Mouse (Mus musculus) MEL (cell line): ENCODE data around the gene Rab11fip5. TPM values are rescaled to one million over a fixed set of nuclear protein-coding genes. Genes with fewer than 3 reads are reported as not detected.

ENCODE experiments used
- DNase-seq: peaks from one replicate; pipeline ENCODE4 v3.0.0; 2011; ENCODE audit warnings: low read depth, low spot score
- H3K27ac ChIP-seq: 2 replicates; pipeline ENCODE4 v1.5.1; 2012; ENCODE audit warnings: low read depth, mild to moderate bottlenecking, control low read depth, low read length, moderate library complexity; ENCODE audit not compliant: control insufficient read depth
- H3K27me3 ChIP-seq, 2 experiments: fragments of 150-350 bp in 1 of 2; sonication (generic) in 1 of 2; 2 replicates each; pipeline ENCODE4 v1.6.1; 2012; ENCODE audit warnings: low read length in 2 of 2, mild to moderate bottlenecking in 2 of 2, improper control_type of control experiment in 1 of 2, moderate library complexity in 1 of 2; ENCODE audit not compliant: insufficient read depth in 2 of 2, control insufficient read depth in 1 of 2
- H3K36me3 ChIP-seq, 2 experiments: 2 replicates each; pipeline ENCODE4 v1.6.1; 2012 to 2014; ENCODE audit warnings: low read length in 2 of 2, improper control_type of control experiment in 1 of 2, inconsistent platforms in 1 of 2, mild to moderate bottlenecking in 1 of 2; ENCODE audit not compliant: insufficient read depth in 2 of 2, control insufficient read depth in 1 of 2
- H3K4me1 ChIP-seq, 2 experiments: fragments of 150-350 bp in 1 of 2; sonication (generic) in 1 of 2; 2 replicates each; pipeline ENCODE4 v1.6.1; 2012; ENCODE audit warnings: low read length in 2 of 2, improper control_type of control experiment in 1 of 2, mild to moderate bottlenecking in 1 of 2; ENCODE audit not compliant: insufficient read depth in 2 of 2, control insufficient read depth in 1 of 2
- H3K4me3 ChIP-seq, 2 experiments: fragments of 150-350 bp in 1 of 2; sonication (generic) in 1 of 2; 2 replicates each; pipeline ENCODE4 v1.5.1; 2012; ENCODE audit warnings: low read depth in 2 of 2, low read length in 2 of 2, mild to moderate bottlenecking in 2 of 2, moderate library complexity in 2 of 2, control low read depth in 1 of 2, improper control_type of control experiment in 1 of 2; ENCODE audit not compliant: control insufficient read depth in 1 of 2, insufficient read depth in 1 of 2
- H3K79me2 ChIP-seq: 2 replicates; pipeline ENCODE4 v1.6.1; 2012; ENCODE audit warnings: mild to moderate bottlenecking, low read length, moderate library complexity; ENCODE audit not compliant: control insufficient read depth, poor library complexity, insufficient read depth
- H3K9ac ChIP-seq: 2 replicates; pipeline ENCODE4 v1.6.1; 2012; ENCODE audit warnings: low read depth, mild to moderate bottlenecking, control low read depth, low read length, moderate library complexity; ENCODE audit not compliant: control insufficient read depth, poor library complexity, severe bottlenecking
- H3K9me3 ChIP-seq: fragments of 150-350 bp; sonication (generic); replicated peaks from 2 replicates; pipeline ENCODE4 v1.6.1; 2012; ENCODE audit warnings: mild to moderate bottlenecking, low read length, improper control_type of control experiment, moderate library complexity; ENCODE audit not compliant: insufficient read depth
- BHLHE40 ChIP-seq: IDR thresholded peaks from 2 replicates; pipeline ENCODE4 v1.6.1; 2012; ENCODE audit warnings: low read depth, mild to moderate bottlenecking, inconsistent platforms, low read length, improper control_type of control experiment, borderline replicate concordance
- CHD2 ChIP-seq: IDR thresholded peaks from 2 replicates; pipeline ENCODE4 v1.6.1; 2011; ENCODE audit warnings: low read length, improper control_type of control experiment
- CTCF ChIP-seq, 3 experiments: IDR thresholded peaks in 2 of 3; conservative IDR thresholded peaks in 1 of 3; 2 replicates each; pipeline ENCODE4 v1.5.1; 2011 to 2012; ENCODE audit warnings: low read length in 3 of 3, low read depth in 2 of 3, mild to moderate bottlenecking in 2 of 3, improper control_type of control experiment in 1 of 3, inconsistent platforms in 1 of 3, mixed read lengths in 1 of 3, moderate library complexity in 1 of 3; ENCODE audit not compliant: control insufficient read depth in 1 of 3, insufficient read depth in 1 of 3, poor library complexity in 1 of 3, severe bottlenecking in 1 of 3
- ELF1 ChIP-seq: IDR thresholded peaks from 2 replicates; pipeline ENCODE4 v1.6.1; 2014; ENCODE audit warnings: low read depth, mild to moderate bottlenecking, inconsistent platforms, low read length, improper control_type of control experiment, moderate library complexity
- EP300 ChIP-seq, 2 experiments: IDR thresholded peaks; 2 replicates each; pipeline ENCODE4 v1.6.1; 2011; ENCODE audit warnings: improper control_type of control experiment in 2 of 2, low read length in 2 of 2, low read depth in 1 of 2, mild to moderate bottlenecking in 1 of 2
- JUND ChIP-seq: IDR thresholded peaks from 2 replicates; pipeline ENCODE4 v1.6.1; 2011; ENCODE audit warnings: low read depth, mild to moderate bottlenecking, improper control_type of control experiment, low read length
- MAX ChIP-seq: IDR thresholded peaks from 2 replicates; pipeline ENCODE4 v1.6.1; 2011; ENCODE audit warnings: low read length, improper control_type of control experiment
- MAZ ChIP-seq: IDR thresholded peaks from 2 replicates; pipeline ENCODE4 v1.6.1; 2012; ENCODE audit warnings: low read depth, mild to moderate bottlenecking, inconsistent platforms, low read length, improper control_type of control experiment
- MEF2A ChIP-seq: IDR thresholded peaks from 2 replicates; pipeline ENCODE4 v1.6.1; 2014; ENCODE audit warnings: low read depth, mild to moderate bottlenecking, inconsistent platforms, low read length, improper control_type of control experiment; ENCODE audit not compliant: poor library complexity, insufficient replicate concordance, severe bottlenecking; ENCODE audit errors: extremely low read depth
- MXI1 ChIP-seq: IDR thresholded peaks from 2 replicates; pipeline ENCODE4 v1.6.1; 2011; ENCODE audit warnings: mild to moderate bottlenecking, low read depth, low read length, improper control_type of control experiment
- MYB ChIP-seq: IDR thresholded peaks from 2 replicates; pipeline ENCODE4 v1.6.1; 2011; ENCODE audit warnings: mild to moderate bottlenecking, low read depth, low read length, improper control_type of control experiment
- NELFE ChIP-seq: IDR thresholded peaks from 2 replicates; pipeline ENCODE4 v1.6.1; 2011; ENCODE audit warnings: low read depth, low read length, improper control_type of control experiment
- NRF1 ChIP-seq: IDR thresholded peaks from 2 replicates; pipeline ENCODE4 v1.6.1; 2014; ENCODE audit warnings: low read depth, mild to moderate bottlenecking, inconsistent platforms, low read length, improper control_type of control experiment, moderate library complexity; ENCODE audit not compliant: poor library complexity, insufficient read depth, severe bottlenecking
- POLR2AphosphoS2 ChIP-seq: IDR thresholded peaks from 2 replicates; pipeline ENCODE4 v1.6.1; 2011; ENCODE audit warnings: low read length, improper control_type of control experiment
- RAD21 ChIP-seq: IDR thresholded peaks from 2 replicates; pipeline ENCODE4 v1.6.1; 2011; ENCODE audit warnings: mild to moderate bottlenecking, low read depth, low read length, improper control_type of control experiment
- SIN3A ChIP-seq: IDR thresholded peaks from 2 replicates; pipeline ENCODE4 v1.6.1; 2012; ENCODE audit warnings: low read length, improper control_type of control experiment, inconsistent platforms
- SMC3 ChIP-seq: IDR thresholded peaks from 2 replicates; pipeline ENCODE4 v1.6.1; 2011; ENCODE audit warnings: low read depth, low read length, improper control_type of control experiment
- USF1 ChIP-seq: IDR thresholded peaks from 2 replicates; pipeline ENCODE4 v1.6.1; 2014; ENCODE audit warnings: low read depth, mild to moderate bottlenecking, inconsistent platforms, low read length, improper control_type of control experiment, moderate library complexity
- ZC3H11A ChIP-seq: IDR thresholded peaks from 2 replicates; pipeline ENCODE4 v1.6.1; 2012; ENCODE audit warnings: low read depth, mild to moderate bottlenecking, inconsistent platforms, low read length, improper control_type of control experiment
- ZNF384 ChIP-seq: IDR thresholded peaks from 2 replicates; pipeline ENCODE4 v1.6.1; 2012; ENCODE audit warnings: low read depth, mild to moderate bottlenecking, inconsistent platforms, low read length, improper control_type of control experiment
- polyA plus RNA-seq, 2 experiments: library from polyadenylated mRNA; stranded (reverse) in 1 of 2; unstranded in 1 of 2; fragments of >175 nt in 1 of 2; fragments of >200 nt in 1 of 2; gene quantifications; 2 replicates each; pipeline versions ENCODE4 v1.2.1 to v1.2.4; 2012; ENCODE audit warnings: low replicate concordance in 2 of 2, low read depth in 1 of 2; ENCODE audit not compliant: insufficient read length in 2 of 2, insufficient read depth in 1 of 2, missing spikeins in 1 of 2
- total RNA-seq: library from RNA; depleted of rRNA; stranded (reverse); fragments of 300-350 nt; gene quantifications from 2 replicates; pipeline ENCODE4 v1.2.3, GENCODE M21; 2012

Gene Rab11fip5
- total and polyA plus RNA-seq, 3 experiments: 3.3 to 8.5 TPM; not detected in 1

GRCm38 (mm10) chr6:85419150-85419549, 44.7 kb upstream of the Rab11fip5 start:
- Histone ChIP-seq H3K4me3 (no peak overlapping the region), H3K27me3 (peaks cover 7 to 16% of the 10 kb centered on the region in 2 experiments)
- TF ChIP-seq SIN3A: no peak
- TF ChIP-seq CTCF (IDR thresholded peaks at IDR 0.05 in 2 of 3, conservative IDR thresholded peaks at IDR 0.05 in 1 of 3; ENCODE audit: control insufficient read depth in 1 of 3, insufficient read depth in 1 of 3, low read depth in 2 of 3, low read length in 3 of 3, poor library complexity in 1 of 3, severe bottlenecking in 1 of 3): no peak
- TF ChIP-seq NELFE: no peak
- no peak for TF ChIP-seq ZNF384

DNA sequence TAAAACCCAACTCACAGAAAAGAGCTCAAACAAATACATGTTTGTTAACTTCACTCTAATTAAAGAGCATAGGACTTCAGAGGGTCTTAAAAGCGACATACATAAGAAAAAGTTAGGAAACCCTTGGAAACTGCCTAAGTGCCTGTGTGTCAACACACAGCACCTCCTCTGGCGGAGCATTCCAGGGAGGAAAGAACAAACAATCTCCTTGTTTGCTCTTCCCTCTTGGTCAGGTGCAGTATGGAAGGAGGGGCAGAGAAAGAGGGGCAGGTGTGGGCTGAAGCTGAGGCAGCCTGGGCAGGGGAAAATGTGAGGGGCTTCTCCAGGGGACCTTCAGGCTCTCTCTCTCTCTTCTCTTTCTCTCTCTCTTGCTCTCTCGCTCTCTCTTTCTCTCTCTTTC, 41.4 kb upstream of the Rab11fip5 start:
- TF ChIP-seq MYB (no peak), USF1 (no peak), CHD2 (no peak), RAD21 (no peak), ELF1 (no peak), SMC3 (no peak), POLR2AphosphoS2 (no peak), MAX (no peak), ZNF384 (no peak), EP300 (IDR thresholded peaks at IDR 0.05; ENCODE audit: low read depth in 1 of 2, low read length in 2 of 2) (no peak), MEF2A (no peak), ZC3H11A (no peak), JUND (no peak), NRF1 (no peak), BHLHE40 (no peak), MAZ (no peak), MXI1 (no peak)
- no peaks in the 10 kb centered on the region for H3K79me2 ChIP-seq
- no peak for DNase-seq
- H3K36me3 ChIP-seq: no peaks in the 10 kb centered on the region
- H3K27ac ChIP-seq: no peak overlapping the region
- H3K9ac ChIP-seq: no peak overlapping the region
- no peaks in the 10 kb centered on the region for H3K4me1 ChIP-seq
- no peak overlapping the region for H3K4me3 ChIP-seq
- H3K27me3 ChIP-seq: peaks cover 7 to 11% of the 10 kb centered on the region in 2 experiments
- no peaks in the 10 kb centered on the region for H3K9me3 ChIP-seq

More at GRCm38 (mm10) chr6:85419150-85419549, 44.7 kb upstream of the Rab11fip5 start:
- Histone ChIP-seq H3K79me2 (no peaks in the 10 kb centered on the region), H3K36me3 (no peaks in the 10 kb centered on the region), H3K27ac (no peak overlapping the region), H3K9me3 (no peaks in the 10 kb centered on the region), H3K4me1 (no peaks in the 10 kb centered on the region), H3K9ac (no peak overlapping the region)
- no peak for DNase-seq
